Mouse (Mus musculus): Measurements from ENCODE around the gene Gtdc1.

Gene Gtdc1

GRCm38 (mm10) chr2:44526110-44527032 is 401.1 kb downstream of the Gtdc1 start:
- no peak for DNase-seq (ENCODE audit: low read depth, low spot score)

GRCm38 (mm10) chr2:44525187-44525919 is 402.1 kb downstream of the Gtdc1 start:
- DNase-seq (ENCODE audit: low read depth, low spot score) = peak; percentile 47

GRCm38 (mm10) chr2:44519236-44519635 is 408.2 kb downstream of the Gtdc1 start:
- DNase-seq (ENCODE audit: low read depth, low spot score) = no peak

GRCm38 (mm10) chr2:44518085-44518484 is 409.4 kb downstream of the Gtdc1 start:
- no peak for DNase-seq (ENCODE audit: low read depth, low spot score)
